Mouse (Mus musculus): ENCODE results near the gene Slit2. TPM values are rescaled to one million over a fixed set of nuclear protein-coding genes. Genes with fewer than 3 reads are reported as not detected.
A peak's percentile ranks its signal among the peaks of the same experiment; 100 is the strongest.

Gene Slit2
- total and polyA plus RNA-seq, 2 experiments from 2014 or later, result 11.3 to 35.7 TPM

DNA sequence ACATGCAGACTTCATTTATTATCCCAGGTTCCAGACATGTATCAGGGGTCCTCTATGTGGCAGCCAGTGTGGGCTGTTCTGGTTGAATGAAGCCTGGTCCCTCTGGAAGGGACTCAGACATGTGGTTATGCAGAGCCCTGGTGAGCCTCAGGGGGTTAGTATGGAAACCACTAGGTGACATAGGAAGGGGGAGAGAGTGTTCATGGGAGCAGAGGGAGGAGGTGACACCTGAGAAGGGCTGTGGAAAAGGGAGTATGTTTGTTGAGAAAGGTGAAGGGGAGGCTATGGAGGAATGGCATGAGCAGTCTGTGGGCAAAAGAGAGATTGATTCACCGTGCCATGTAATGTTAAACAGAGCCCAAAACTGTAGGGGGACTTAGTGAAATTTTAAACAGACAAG lies 51.9 kb downstream of the Slit2 start:
- Histone ChIP-seq H3K4me2 (ENCODE audit: low read depth, low read length, poor library complexity, severe bottlenecking) (no peak overlapping the region), H3K27me3 (ENCODE audit: insufficient read depth, low read length) (no peaks in the 10 kb centered on the region), H3K9ac (replicated peaks; ENCODE audit: low read length, poor library complexity, severe bottlenecking) (no peak overlapping the region), H3K4me1 (ENCODE audit: insufficient read depth, low read length) (no peaks in the 10 kb centered on the region), H3K36me3 (ENCODE audit: insufficient read depth, low read length) (no peaks in the 10 kb centered on the region), H3K9me3 (ENCODE audit: low read length) (no peaks in the 10 kb centered on the region), H3K4me3 (ENCODE audit: low read depth, low read length) (no peak overlapping the region), H3K27ac (ENCODE audit: low read depth, low read length) (no peak overlapping the region)
- WGBS, result 70% methylated on average over 1 of the region's 1 CpGs
- no peak for DNase-seq (ENCODE audit: low spot score)
- no peak for TF ChIP-seq CTCF (IDR thresholded peaks at IDR 0.05)
- no peak for ATAC-seq (ENCODE audit: low FRiP score)

DNA sequence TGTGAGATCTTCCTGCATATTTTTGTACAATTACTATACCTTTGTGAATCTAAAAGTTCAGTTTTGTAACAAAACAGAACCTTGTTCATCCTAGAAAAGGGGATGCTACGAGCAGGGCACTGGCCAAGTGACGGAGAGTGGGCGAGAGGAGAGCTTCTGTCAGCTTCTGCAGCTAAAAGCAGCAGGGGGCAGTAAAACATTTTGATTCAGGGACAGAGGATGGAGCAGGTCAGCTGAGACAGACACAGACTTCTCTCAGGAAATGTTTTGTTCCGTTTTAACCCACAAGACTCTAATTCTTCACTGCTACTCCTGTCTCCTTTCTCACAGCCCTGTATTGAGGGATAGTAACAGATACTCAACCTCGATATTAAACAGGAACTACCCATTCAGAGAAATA lies 55.1 kb downstream of the Slit2 start:
- Histone ChIP-seq H3K27me3 (ENCODE audit: insufficient read depth, low read length) (no peaks in the 10 kb centered on the region), H3K4me2 (ENCODE audit: low read depth, low read length, poor library complexity, severe bottlenecking) (no peak overlapping the region), H3K36me3 (ENCODE audit: insufficient read depth, low read length) (no peaks in the 10 kb centered on the region), H3K9ac (replicated peaks; ENCODE audit: low read length, poor library complexity, severe bottlenecking) (no peak overlapping the region), H3K4me1 (ENCODE audit: insufficient read depth, low read length) (no peaks in the 10 kb centered on the region), H3K27ac (ENCODE audit: low read depth, low read length) (no peak overlapping the region), H3K9me3 (ENCODE audit: low read length) (no peaks in the 10 kb centered on the region), H3K4me3 (ENCODE audit: low read depth, low read length) (no peak overlapping the region)
- peak; percentile 67 for TF ChIP-seq CTCF (IDR thresholded peaks at IDR 0.05)
- 27% methylated on average over 5 of the region's 5 CpGs for WGBS
- no peak for ATAC-seq (ENCODE audit: low FRiP score)
- peak; percentile 64 for DNase-seq (ENCODE audit: low spot score)

DNA sequence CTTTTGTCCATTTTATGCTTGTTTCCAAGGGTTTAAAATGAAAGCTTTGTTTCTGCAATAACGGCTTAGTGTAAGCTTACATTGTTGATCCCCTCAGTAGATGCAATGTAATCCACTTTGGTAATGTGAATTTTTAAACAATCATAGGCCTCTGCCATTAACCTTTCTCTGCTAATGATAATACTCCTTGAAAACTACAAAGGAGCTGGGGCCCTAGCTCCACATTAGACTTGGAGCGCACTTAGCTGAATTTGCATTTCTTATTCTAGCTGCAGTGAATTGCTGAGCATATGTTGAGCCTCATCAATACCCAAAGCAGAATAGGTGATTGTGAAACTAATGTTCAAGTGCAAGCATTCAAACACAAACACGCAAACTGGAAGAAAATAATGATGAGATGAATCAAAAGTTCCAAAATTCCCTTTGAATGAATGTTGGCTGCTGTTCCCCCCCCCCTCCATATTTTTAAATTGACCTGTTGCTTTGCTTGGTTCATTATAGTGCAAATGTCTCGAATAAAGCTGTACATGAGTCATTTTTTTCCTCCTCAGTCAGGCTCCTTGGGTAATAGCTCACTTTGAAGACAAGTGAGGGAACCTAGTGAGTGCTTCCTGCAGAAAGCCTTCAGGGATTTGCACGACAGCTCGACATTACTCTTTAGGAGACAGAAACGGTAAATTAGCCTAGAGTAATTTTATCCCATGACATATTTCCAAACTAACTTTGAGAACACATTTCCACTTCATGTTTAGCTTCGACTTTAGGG lies 66.2 kb downstream of the Slit2 start:
- H3K9ac ChIP-seq (replicated peaks; ENCODE audit: low read length, poor library complexity, severe bottlenecking), result no peak overlapping the region
- no peak overlapping the region for H3K27ac ChIP-seq (ENCODE audit: low read depth, low read length)
- no peaks in the 10 kb centered on the region for H3K27me3 ChIP-seq (ENCODE audit: insufficient read depth, low read length)
- no peak for DNase-seq (ENCODE audit: low spot score)
- 30% methylated on average over 8 of the region's 8 CpGs for WGBS
- no peak overlapping the region for H3K4me3 ChIP-seq (ENCODE audit: low read depth, low read length)
- H3K4me1 ChIP-seq (ENCODE audit: insufficient read depth, low read length), result no peaks in the 10 kb centered on the region
- ATAC-seq (ENCODE audit: low FRiP score), result no peak
- H3K9me3 ChIP-seq (ENCODE audit: low read length), result no peaks in the 10 kb centered on the region
- TF ChIP-seq CTCF (IDR thresholded peaks at IDR 0.05), result no peak
- no peaks in the 10 kb centered on the region for H3K36me3 ChIP-seq (ENCODE audit: insufficient read depth, low read length)
- H3K4me2 ChIP-seq (ENCODE audit: low read depth, low read length, poor library complexity, severe bottlenecking), result no peak overlapping the region

DNA sequence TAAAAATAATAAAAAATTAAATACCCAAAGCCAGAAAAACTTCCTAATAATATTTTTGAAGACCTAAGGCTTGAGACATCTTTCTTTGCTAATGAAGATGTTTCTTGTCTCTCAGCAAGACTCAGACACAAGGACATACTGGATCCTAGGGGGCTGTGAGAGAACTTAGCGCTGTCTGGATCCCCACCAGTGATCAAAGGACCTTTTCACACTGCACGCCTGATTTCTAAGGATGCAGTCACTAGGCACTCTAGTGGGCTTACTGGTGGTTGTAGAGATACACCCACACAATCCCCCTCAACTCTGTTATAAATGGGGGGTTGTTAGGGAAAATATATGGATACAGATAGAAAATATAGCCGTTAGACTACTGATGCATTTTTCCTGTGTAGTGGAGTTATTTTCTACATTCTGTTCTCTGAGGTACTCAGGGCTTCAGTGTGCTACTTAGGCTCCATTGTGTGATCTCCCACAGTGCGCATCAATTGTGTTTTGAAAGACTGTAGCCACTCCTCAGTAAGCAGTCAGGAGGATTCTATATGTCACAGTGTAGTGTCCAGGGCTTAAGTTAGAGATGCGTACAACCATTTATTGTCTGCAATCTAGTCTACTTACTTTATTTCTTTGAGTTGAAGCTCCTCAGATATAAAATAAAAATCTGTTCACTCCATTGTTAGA lies 67.8 kb downstream of the Slit2 start:
- Histone ChIP-seq H3K9ac (replicated peaks; ENCODE audit: low read length, poor library complexity, severe bottlenecking) (no peak overlapping the region), H3K9me3 (ENCODE audit: low read length) (no peaks in the 10 kb centered on the region), H3K4me2 (ENCODE audit: low read depth, low read length, poor library complexity, severe bottlenecking) (no peak overlapping the region), H3K27me3 (ENCODE audit: insufficient read depth, low read length) (no peaks in the 10 kb centered on the region), H3K4me1 (ENCODE audit: insufficient read depth, low read length) (no peaks in the 10 kb centered on the region), H3K4me3 (ENCODE audit: low read depth, low read length) (no peak overlapping the region), H3K27ac (ENCODE audit: low read depth, low read length) (no peak overlapping the region), H3K36me3 (ENCODE audit: insufficient read depth, low read length) (no peaks in the 10 kb centered on the region)
- 32% methylated on average over 5 of the region's 5 CpGs for WGBS
- TF ChIP-seq CTCF (IDR thresholded peaks at IDR 0.05), result no peak
- no peak for ATAC-seq (ENCODE audit: low FRiP score)
- DNase-seq (ENCODE audit: low spot score), result no peak

DNA sequence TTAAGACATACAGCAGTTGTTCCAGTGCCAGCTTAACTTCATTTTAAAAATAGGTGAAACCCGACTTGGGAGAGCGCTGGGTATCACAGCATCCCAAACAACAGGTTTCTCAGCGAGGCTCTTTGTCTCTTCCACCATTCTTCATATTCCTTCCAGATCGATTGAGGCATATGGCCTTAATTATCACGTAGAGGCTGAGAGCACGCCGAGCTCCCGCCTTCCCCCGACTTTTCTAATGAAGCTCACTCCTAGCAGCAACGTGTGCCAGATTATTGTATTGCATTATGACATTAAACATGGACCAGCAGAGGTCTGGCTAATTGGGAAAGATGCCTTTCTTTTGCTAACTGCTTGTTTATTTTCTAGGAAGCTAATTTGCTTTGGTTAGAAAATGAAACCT lies 75.7 kb downstream of the Slit2 start:
- Histone ChIP-seq H3K4me2 (ENCODE audit: low read depth, low read length, poor library complexity, severe bottlenecking) (peak overlapping the region; percentile 8; the same call in 1 of the 2 replicates), H3K4me1 (ENCODE audit: insufficient read depth, low read length) (no peaks in the 10 kb centered on the region), H3K9me3 (ENCODE audit: low read length) (no peaks in the 10 kb centered on the region), H3K27me3 (ENCODE audit: insufficient read depth, low read length) (no peaks in the 10 kb centered on the region), H3K9ac (replicated peaks; ENCODE audit: low read length, poor library complexity, severe bottlenecking) (no peak overlapping the region), H3K36me3 (ENCODE audit: insufficient read depth, low read length) (no peaks in the 10 kb centered on the region), H3K27ac (ENCODE audit: low read depth, low read length) (no peak overlapping the region), H3K4me3 (ENCODE audit: low read depth, low read length) (no peak overlapping the region)
- WGBS, result 36% methylated on average over 10 of the region's 10 CpGs
- TF ChIP-seq CTCF (IDR thresholded peaks at IDR 0.05), result no peak
- ATAC-seq (ENCODE audit: low FRiP score), result no peak
- DNase-seq (ENCODE audit: low spot score), result peak; percentile 64

DNA sequence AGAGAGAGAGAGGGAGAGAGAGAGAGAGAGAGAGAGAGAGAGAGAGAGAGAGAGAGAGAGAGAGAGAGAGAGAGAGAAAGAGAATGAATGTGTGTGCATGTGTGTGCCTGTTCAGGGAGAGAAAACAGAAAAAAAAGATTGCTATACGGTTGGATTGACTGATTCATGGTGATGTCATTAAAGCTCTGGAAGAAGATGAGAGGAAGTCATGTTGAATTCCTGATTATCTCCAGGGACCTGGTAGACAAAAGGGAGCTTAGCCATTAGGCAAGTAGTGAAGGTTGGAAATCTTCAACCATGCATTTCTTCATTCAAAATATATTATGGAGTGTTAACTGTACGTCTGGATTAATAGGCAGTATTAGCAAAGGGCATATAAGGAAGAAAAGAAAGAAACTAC lies 77.8 kb downstream of the Slit2 start:
- no peaks in the 10 kb centered on the region for H3K4me1 ChIP-seq (ENCODE audit: insufficient read depth, low read length)
- H3K9me3 ChIP-seq (ENCODE audit: low read length), result no peaks in the 10 kb centered on the region
- no peak for TF ChIP-seq CTCF (IDR thresholded peaks at IDR 0.05)
- ATAC-seq (ENCODE audit: low FRiP score) (no peak), DNase-seq (ENCODE audit: low spot score) (peak; percentile 26)
- no peak overlapping the region for H3K4me3 ChIP-seq (ENCODE audit: low read depth, low read length)
- H3K9ac ChIP-seq (replicated peaks; ENCODE audit: low read length, poor library complexity, severe bottlenecking), result no peak overlapping the region
- WGBS, result 32% methylated on average over 2 of the region's 2 CpGs
- H3K27me3 ChIP-seq (ENCODE audit: insufficient read depth, low read length), result no peaks in the 10 kb centered on the region
- no peaks in the 10 kb centered on the region for H3K36me3 ChIP-seq (ENCODE audit: insufficient read depth, low read length)
- H3K4me2 ChIP-seq (ENCODE audit: low read depth, low read length, poor library complexity, severe bottlenecking), result no peak overlapping the region
- H3K27ac ChIP-seq (ENCODE audit: low read depth, low read length), result no peak overlapping the region

Data from midbrain, postnatal 0 days (tissue).